In the genomic region with DNA sequence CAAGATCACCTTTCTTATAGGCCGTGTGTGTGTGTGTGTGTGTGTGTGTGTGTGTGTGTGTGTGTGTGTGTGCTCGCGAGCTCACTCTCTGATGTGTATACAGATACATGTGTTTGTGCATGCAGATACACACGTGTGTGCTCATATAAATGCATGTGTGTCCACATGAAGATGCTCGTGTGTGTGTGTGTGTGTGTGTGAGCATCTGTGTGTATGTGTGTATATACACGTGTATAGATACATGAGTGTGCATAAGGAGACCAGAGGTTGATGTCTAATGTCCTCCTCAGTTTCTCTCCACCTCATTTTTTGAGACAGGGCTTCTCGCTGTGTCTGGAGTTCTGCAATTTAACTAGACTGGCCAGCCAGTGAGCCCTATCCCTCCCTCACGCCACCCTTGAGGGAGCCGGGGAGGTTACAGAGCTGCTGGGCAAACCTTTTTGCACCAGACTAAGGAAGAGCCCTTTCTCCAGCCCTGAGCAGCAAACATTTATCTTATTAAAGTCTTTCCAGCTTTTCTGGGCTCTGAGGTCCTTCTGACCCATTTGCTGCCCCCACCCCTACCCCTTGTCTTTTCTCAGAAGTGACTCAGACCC, we compare ENCODE assay signal across 8 mouse cellular contexts. TPM values are rescaled to one million over a fixed set of nuclear protein-coding genes. Genes with fewer than 3 reads are reported as not detected.
A peak's percentile ranks its signal among the peaks of the same experiment; 100 is the strongest.
DNase-seq lines count a peak whose midpoint lies in the region; ATAC-seq and TF ChIP-seq lines count a peak whose summit lies in the region.

No protein-coding gene starts in this region.

- H3K9ac ChIP-seq in forebrain, embryonic 13.5 days = no peak overlapping the region
- no peak overlapping the region for H3K9ac ChIP-seq in forebrain, embryonic 14.5 days (ENCODE audit: low read length)
- H3K9ac ChIP-seq in midbrain, embryonic 11.5 days (ENCODE audit: low read length) = no peak overlapping the region
- H3K9ac ChIP-seq in midbrain, embryonic 15.5 days = no peak overlapping the region
- H3K9ac ChIP-seq in intestine, postnatal 0 days (ENCODE audit: low read depth, low read length) = no peak overlapping the region
- H3K9ac ChIP-seq in neural tube, embryonic 15.5 days (replicated peaks) = no peak overlapping the region

- 64% methylated on average over 9 of the region's 9 CpGs for WGBS in forebrain, embryonic 13.5 days
- 72% methylated on average over 9 of the region's 9 CpGs for WGBS in forebrain, embryonic 14.5 days
- WGBS in midbrain, embryonic 11.5 days = 58% methylated on average over 9 of the region's 9 CpGs
- 64% methylated on average over 9 of the region's 9 CpGs for WGBS in midbrain, embryonic 15.5 days
- 72% methylated on average over 9 of the region's 9 CpGs for WGBS in intestine, postnatal 0 days
- whole genome bisulfite sequencing in neural tube, embryonic 15.5 days = 64% methylated on average over 9 of the region's 9 CpGs

- no peak overlapping the region for H3K4me3 ChIP-seq in forebrain, embryonic 13.5 days
- H3K4me3 ChIP-seq in forebrain, embryonic 14.5 days (ENCODE audit: low read depth, low read length) = no peak overlapping the region
- H3K4me3 ChIP-seq in midbrain, embryonic 11.5 days (ENCODE audit: low read depth, low read length) = no peak overlapping the region
- no peak overlapping the region for H3K4me3 ChIP-seq in midbrain, embryonic 15.5 days
- H3K4me3 ChIP-seq in intestine, postnatal 0 days (ENCODE audit: low read depth, low read length) = no peak overlapping the region
- H3K4me3 ChIP-seq in neural tube, embryonic 15.5 days (replicated peaks) = no peak overlapping the region

- no peak for ATAC-seq in forebrain, embryonic 13.5 days
- ATAC-seq in forebrain, embryonic 14.5 days = no peak
- ATAC-seq in midbrain, embryonic 11.5 days (ENCODE audit: low FRiP score) = peak; percentile 12; the same call in 1 of the 2 replicates
- ATAC-seq in midbrain, embryonic 15.5 days (replicated peaks) = no peak
- ATAC-seq in intestine, postnatal 0 days = no peak; the same call in 1 of the 2 replicates
- no peak for ATAC-seq in neural tube, embryonic 15.5 days (ENCODE audit: low FRiP score)

- H3K36me3 ChIP-seq in forebrain, embryonic 13.5 days (ENCODE audit: poor library complexity, severe bottlenecking) = peaks cover 4% of the 10 kb centered on the region; the same call in 1 of the 2 replicates
- H3K36me3 ChIP-seq in forebrain, embryonic 14.5 days (ENCODE audit: control insufficient read depth, insufficient read depth, low read length) = no peaks in the 10 kb centered on the region
- H3K36me3 ChIP-seq in midbrain, embryonic 11.5 days (ENCODE audit: control insufficient read depth, insufficient read depth, low read length) = no peaks in the 10 kb centered on the region
- H3K36me3 ChIP-seq in midbrain, embryonic 15.5 days (replicated peaks) = no peaks in the 10 kb centered on the region
- no peaks in the 10 kb centered on the region for H3K36me3 ChIP-seq in intestine, postnatal 0 days (ENCODE audit: control insufficient read depth, insufficient read depth)
- peaks cover 3% of the 10 kb centered on the region for H3K36me3 ChIP-seq in neural tube, embryonic 15.5 days

- no peaks in the 10 kb centered on the region for H3K9me3 ChIP-seq in forebrain, embryonic 13.5 days (replicated peaks)
- no peaks in the 10 kb centered on the region for H3K9me3 ChIP-seq in forebrain, embryonic 14.5 days (replicated peaks; ENCODE audit: control insufficient read depth, low read length)
- no peaks in the 10 kb centered on the region for H3K9me3 ChIP-seq in midbrain, embryonic 11.5 days (ENCODE audit: control insufficient read depth, low read length)
- no peaks in the 10 kb centered on the region for H3K9me3 ChIP-seq in midbrain, embryonic 15.5 days
- H3K9me3 ChIP-seq in intestine, postnatal 0 days (ENCODE audit: control insufficient read depth) = no peaks in the 10 kb centered on the region
- H3K9me3 ChIP-seq in neural tube, embryonic 15.5 days (replicated peaks) = no peaks in the 10 kb centered on the region

- DNase-seq in forebrain, embryonic 14.5 days (ENCODE audit: low spot score) = no peak
- DNase-seq in midbrain, embryonic 11.5 days (ENCODE audit: low spot score, missing footprints) = peak; percentile 87
- no peak for DNase-seq in adrenal gland, postnatal 36 days
- no peak for DNase-seq in frontal cortex, postnatal 36 days (ENCODE audit: low spot score in 2 of 2)

- no peaks in the 10 kb centered on the region for H3K27me3 ChIP-seq in forebrain, embryonic 13.5 days
- H3K27me3 ChIP-seq in forebrain, embryonic 14.5 days (replicated peaks; ENCODE audit: control insufficient read depth, insufficient read depth, low read length) = no peaks in the 10 kb centered on the region
- H3K27me3 ChIP-seq in midbrain, embryonic 11.5 days (ENCODE audit: control insufficient read depth, insufficient read depth, low read length) = peaks cover 5% of the 10 kb centered on the region; the same call in 1 of the 2 replicates
- no peaks in the 10 kb centered on the region for H3K27me3 ChIP-seq in midbrain, embryonic 15.5 days (replicated peaks)
- H3K27me3 ChIP-seq in intestine, postnatal 0 days (replicated peaks; ENCODE audit: control insufficient read depth, insufficient read depth, low read length) = no peaks in the 10 kb centered on the region
- no peaks in the 10 kb centered on the region for H3K27me3 ChIP-seq in neural tube, embryonic 15.5 days (replicated peaks)

- H3K4me1 ChIP-seq in forebrain, embryonic 13.5 days = peaks cover 27% of the 10 kb centered on the region
- 0 out of 2 replicates have a peak, but pooled peaks cover 4% of the 10 kb centered on the region for H3K4me1 ChIP-seq in forebrain, embryonic 14.5 days (ENCODE audit: control insufficient read depth, insufficient read depth, low read length)
- H3K4me1 ChIP-seq in midbrain, embryonic 11.5 days (ENCODE audit: control insufficient read depth, insufficient read depth, low read length) = peaks cover 22% of the 10 kb centered on the region
- H3K4me1 ChIP-seq in midbrain, embryonic 15.5 days = peaks cover 22% of the 10 kb centered on the region
- H3K4me1 ChIP-seq in intestine, postnatal 0 days (replicated peaks; ENCODE audit: control insufficient read depth, insufficient read depth, low read length) = 0 out of 2 replicates have a peak, but pooled peaks cover 3% of the 10 kb centered on the region
- peaks cover 29% of the 10 kb centered on the region for H3K4me1 ChIP-seq in neural tube, embryonic 15.5 days

- no peak overlapping the region for H3K4me2 ChIP-seq in forebrain, embryonic 13.5 days
- no peak overlapping the region for H3K4me2 ChIP-seq in forebrain, embryonic 14.5 days (ENCODE audit: low read length)
- H3K4me2 ChIP-seq in midbrain, embryonic 11.5 days = no peak overlapping the region
- H3K4me2 ChIP-seq in midbrain, embryonic 15.5 days = no peak overlapping the region; the same call in 1 of the 2 replicates
- H3K4me2 ChIP-seq in intestine, postnatal 0 days (replicated peaks; ENCODE audit: low read depth) = no peak overlapping the region
- 0 out of 2 replicates have a peak overlapping the region, but pooled peaks have one; percentile 9 for H3K4me2 ChIP-seq in neural tube, embryonic 15.5 days

- H3K27ac ChIP-seq in forebrain, embryonic 13.5 days = peak overlapping the region; percentile 40; the same call in 1 of the 2 replicates
- H3K27ac ChIP-seq in forebrain, embryonic 14.5 days (ENCODE audit: low read depth, low read length) = no peak overlapping the region
- no peak overlapping the region; the same call in 1 of the 2 replicates for H3K27ac ChIP-seq in midbrain, embryonic 11.5 days (ENCODE audit: low read depth, low read length)
- H3K27ac ChIP-seq in midbrain, embryonic 15.5 days = no peak overlapping the region
- H3K27ac ChIP-seq in intestine, postnatal 0 days (ENCODE audit: low read depth, low read length) = peak overlapping the region; percentile 35; the same call in 1 of the 2 replicates
- H3K27ac ChIP-seq in neural tube, embryonic 15.5 days (replicated peaks) = peak overlapping the region; percentile 62

- TF ChIP-seq CTCF in intestine, postnatal 0 days (IDR thresholded peaks at IDR 0.05; ENCODE audit: low read depth) = no peak

RNA-seq across cellular contexts. Expression of gene Ccin, which starts 11.6 kb away (rescaled TPM):
- not detected in 2 replicates for polyA plus RNA-seq in forebrain, embryonic 13.5 days (2015; fragmentation: Nextera tagmentation; extraction: Ambion mirVana)
- not detected in 2 replicates for polyA plus RNA-seq in forebrain, embryonic 14.5 days (2014; fragmentation: Nextera tagmentation; extraction: Ambion mirVana)
- not detected in 2 replicates for polyA plus RNA-seq in midbrain, embryonic 11.5 days (2014; fragmentation: Nextera tagmentation; extraction: Ambion mirVana)
- not detected in 2 replicates for polyA plus RNA-seq in midbrain, embryonic 15.5 days (2015; fragmentation: Nextera tagmentation; extraction: Ambion mirVana)
- not detected in 2 replicates for polyA plus RNA-seq in intestine, postnatal 0 days (2015; fragmentation: Nextera tagmentation; extraction: Ambion mirVana)
- polyA plus RNA-seq in neural tube, embryonic 15.5 days (2015; fragmentation: Nextera tagmentation; extraction: Ambion mirVana) = not detected in 2 replicates
- not detected for total RNA-seq in adrenal gland, postnatal 36 days (2021)

RNA-seq across cellular contexts. Expression of gene Glipr2, which starts 14.4 kb away (rescaled TPM):
- polyA plus RNA-seq in forebrain, embryonic 13.5 days (2015; fragmentation: Nextera tagmentation; extraction: Ambion mirVana) = 37.1 and 38.7 TPM in 2 replicates
- polyA plus RNA-seq in forebrain, embryonic 14.5 days (2014; fragmentation: Nextera tagmentation; extraction: Ambion mirVana) = 37.0 and 41.8 TPM in 2 replicates
- 82.7 and 89.5 TPM in 2 replicates for polyA plus RNA-seq in midbrain, embryonic 11.5 days (2014; fragmentation: Nextera tagmentation; extraction: Ambion mirVana)
- 28.6 and 29.2 TPM in 2 replicates for polyA plus RNA-seq in midbrain, embryonic 15.5 days (2015; fragmentation: Nextera tagmentation; extraction: Ambion mirVana)
- 25.2 and 26.8 TPM in 2 replicates for polyA plus RNA-seq in intestine, postnatal 0 days (2015; fragmentation: Nextera tagmentation; extraction: Ambion mirVana)
- 42.3 and 51.4 TPM in 2 replicates for polyA plus RNA-seq in neural tube, embryonic 15.5 days (2015; fragmentation: Nextera tagmentation; extraction: Ambion mirVana)
- 1 to 10 TPM; 3.7 to 5.3 TPM for total RNA-seq in adrenal gland, postnatal 36 days (2021)

RNA-seq across cellular contexts. Expression of gene Clta, which starts 32.6 kb away (rescaled TPM):
- 249 and 262 TPM in 2 replicates for polyA plus RNA-seq in forebrain, embryonic 13.5 days (2015; fragmentation: Nextera tagmentation; extraction: Ambion mirVana)
- 303 and 306 TPM in 2 replicates for polyA plus RNA-seq in forebrain, embryonic 14.5 days (2014; fragmentation: Nextera tagmentation; extraction: Ambion mirVana)
- 226 and 236 TPM in 2 replicates for polyA plus RNA-seq in midbrain, embryonic 11.5 days (2014; fragmentation: Nextera tagmentation; extraction: Ambion mirVana)
- polyA plus RNA-seq in midbrain, embryonic 15.5 days (2015; fragmentation: Nextera tagmentation; extraction: Ambion mirVana) = 331 and 334 TPM in 2 replicates
- polyA plus RNA-seq in intestine, postnatal 0 days (2015; fragmentation: Nextera tagmentation; extraction: Ambion mirVana) = 343 and 352 TPM in 2 replicates
- polyA plus RNA-seq in neural tube, embryonic 15.5 days (2015; fragmentation: Nextera tagmentation; extraction: Ambion mirVana) = 342 and 381 TPM in 2 replicates
- total RNA-seq in adrenal gland, postnatal 36 days (2021) = 100 to 1,000 TPM; 183 to 188 TPM

Comparison
In these comparisons a context has a peak if more than half of its experiments do, and no peak if none do; other contexts are left out.
1. H3K27ac ChIP-seq: peak in forebrain, embryonic 13.5 days (single experiment), intestine, postnatal 0 days (single experiment) and neural tube, embryonic 15.5 days (single experiment); none in forebrain, embryonic 14.5 days (single experiment), midbrain, embryonic 11.5 days (single experiment) and midbrain, embryonic 15.5 days (single experiment).